Mouse (Mus musculus) G1E (cell line): ENCODE data around the gene Tpmt. TPM values are rescaled to one million over a fixed set of nuclear protein-coding genes. Genes with fewer than 3 reads are reported as not detected.
A peak's percentile ranks its signal among the peaks of the same experiment; 100 is the strongest.

Source experiments
- ATAC-seq: 2 replicates; pipeline ENCODE4 v1.8.0; 2016; ENCODE audit warnings: mild to moderate bottlenecking; ENCODE audit not compliant: insufficient number of reproducible peaks, poor library complexity, low FRiP score, severe bottlenecking; ENCODE audit errors: extremely low read depth
- DNase-seq: peaks from one replicate; pipeline ENCODE4 v3.0.0; 2012; ENCODE audit warnings: low spot score
- H3K27me3 ChIP-seq: 2 replicates; pipeline ENCODE4 v1.6.1; 2012; ENCODE audit warnings: mild to moderate bottlenecking, low read length, inconsistent platforms; ENCODE audit not compliant: insufficient read depth
- H3K36me3 ChIP-seq: replicated peaks from 2 replicates; pipeline ENCODE3; 2012; ENCODE audit warnings: mild to moderate bottlenecking, inconsistent platforms
- H3K4me1 ChIP-seq: 2 replicates; pipeline ENCODE4 v1.6.1; 2012; ENCODE audit warnings: low read depth, low read length, inconsistent platforms, mixed read lengths; ENCODE audit not compliant: insufficient read depth
- H3K4me3 ChIP-seq: 2 replicates; pipeline ENCODE4 v1.5.1; 2012; ENCODE audit warnings: low read depth, mild to moderate bottlenecking, inconsistent platforms, low read length, moderate library complexity, mixed read lengths
- H3K9me3 ChIP-seq: replicated peaks from 2 replicates; pipeline ENCODE4 v1.6.1; 2012; ENCODE audit warnings: inconsistent platforms
- CTCF ChIP-seq: IDR thresholded peaks from 2 replicates; pipeline ENCODE4 v1.5.1; 2012; ENCODE audit warnings: low read depth, low read length, inconsistent platforms, mixed read lengths
- GATA1 ChIP-seq: IDR thresholded peaks from 2 replicates; pipeline ENCODE4 v1.6.1; 2012; ENCODE audit warnings: borderline replicate concordance, low read length, inconsistent platforms, mixed read lengths
- GATA2 ChIP-seq: IDR thresholded peaks from 2 replicates; pipeline ENCODE4 v1.6.1; 2012; ENCODE audit warnings: low read depth, low read length, inconsistent platforms, borderline replicate concordance
- POLR2AphosphoS5 ChIP-seq: IDR thresholded peaks from 2 replicates; pipeline ENCODE4 v1.6.1; 2012; ENCODE audit warnings: low read depth, low read length, inconsistent platforms; ENCODE audit not compliant: insufficient replicate concordance
- TAL1 ChIP-seq: conservative IDR thresholded peaks from 2 replicates; pipeline ENCODE4 v1.6.1; 2012; ENCODE audit warnings: low read depth, low read length, inconsistent platforms, mixed read lengths
- polyA plus RNA-seq: library from polyadenylated mRNA; stranded (reverse); fragments of >175 nt; gene quantifications from 2 replicates; pipeline ENCODE4 v1.2.3, GENCODE M21; 2012
- total RNA-seq, 2 experiments: library from RNA; stranded (forward) in 1 of 2; stranded (reverse) in 1 of 2; fragments of 200-1000 nt in 1 of 2; fragments of >200 nt in 1 of 2; fragmentation: Nextera tagmentation in 1 of 2; gene quantifications; 2 replicates each; pipeline ENCODE4 v1.2.3; 2014 to 2017

Tpmt gene
- total RNA-seq (2014; fragmentation: Nextera tagmentation) = 10.1 and 15.1 TPM in 2 replicates
- 6.7 and 11.4 TPM in 2 replicates for total RNA-seq (2017)
- 0.16 and 0.18 TPM in 2 replicates for polyA plus RNA-seq

DNA sequence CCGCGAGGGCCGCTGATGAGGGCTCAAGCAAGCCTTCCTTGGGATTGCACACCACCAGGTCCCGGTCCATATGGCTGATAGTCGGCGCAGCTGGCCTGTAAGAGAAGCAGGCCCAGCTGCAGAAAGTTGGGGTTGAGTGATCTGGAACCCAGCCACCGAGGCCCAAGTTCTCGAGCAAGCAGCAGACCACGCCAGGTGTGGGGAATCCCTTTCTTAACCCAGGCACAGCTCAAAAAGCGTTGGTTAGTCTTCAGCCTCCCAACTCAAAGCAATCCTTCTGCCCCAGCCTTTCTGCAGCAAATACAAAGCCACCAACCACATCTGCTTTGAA, at the start of gene Tpmt:
TSS of gene Tpmt (minus strand) at position 121 of the 331 bp plus-strand sequence.
- TF ChIP-seq GATA2 = no peak
- no peak for TF ChIP-seq GATA1
- no peak for TF ChIP-seq CTCF
- no peak for TF ChIP-seq POLR2AphosphoS5
- TF ChIP-seq TAL1 = no peak
- peaks cover 18% of the 10 kb centered on the region for H3K36me3 ChIP-seq
- no peaks in the 10 kb centered on the region for H3K27me3 ChIP-seq
- H3K4me3 ChIP-seq = peak within 1 kb of the TSS; percentile 86
- no peak for DNase-seq
- H3K4me1 ChIP-seq = peaks cover 15% of the 10 kb centered on the region
- no peaks in the 10 kb centered on the region for H3K9me3 ChIP-seq
- ATAC-seq = no peak

DNA sequence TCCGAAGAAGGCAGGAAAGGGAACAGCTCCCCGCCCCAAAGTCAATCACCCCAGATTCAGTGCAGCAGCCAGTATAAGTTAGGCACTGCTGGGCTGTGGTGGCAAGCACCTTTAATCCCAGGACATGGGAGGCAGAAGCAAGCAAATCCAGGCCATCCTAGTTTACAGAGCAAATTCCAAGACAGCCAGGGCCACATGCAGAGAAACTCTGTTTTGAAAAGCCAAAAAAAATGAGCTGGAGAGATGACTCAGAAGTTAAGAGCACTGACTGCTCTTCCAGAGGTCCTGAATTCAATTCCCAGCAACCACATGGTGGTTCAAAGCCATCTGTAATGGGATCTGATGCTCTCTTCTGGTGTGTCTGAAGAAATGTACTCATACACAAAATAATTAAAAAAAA, 49.3 kb upstream of the Tpmt start:
- no peak for ATAC-seq
- DNase-seq = no peak
- Histone ChIP-seq H3K4me1 (peaks cover 31% of the 10 kb centered on the region; the same call in 1 of the 2 replicates), H3K9me3 (no peaks in the 10 kb centered on the region), H3K36me3 (peaks cover 91% of the 10 kb centered on the region), H3K4me3 (no peak overlapping the region), H3K27me3 (no peaks in the 10 kb centered on the region)
- no peak for TF ChIP-seq CTCF
- TF ChIP-seq GATA1 = no peak
- TF ChIP-seq POLR2AphosphoS5 = no peak
- no peak for TF ChIP-seq GATA2
- TF ChIP-seq TAL1 = no peak

DNA sequence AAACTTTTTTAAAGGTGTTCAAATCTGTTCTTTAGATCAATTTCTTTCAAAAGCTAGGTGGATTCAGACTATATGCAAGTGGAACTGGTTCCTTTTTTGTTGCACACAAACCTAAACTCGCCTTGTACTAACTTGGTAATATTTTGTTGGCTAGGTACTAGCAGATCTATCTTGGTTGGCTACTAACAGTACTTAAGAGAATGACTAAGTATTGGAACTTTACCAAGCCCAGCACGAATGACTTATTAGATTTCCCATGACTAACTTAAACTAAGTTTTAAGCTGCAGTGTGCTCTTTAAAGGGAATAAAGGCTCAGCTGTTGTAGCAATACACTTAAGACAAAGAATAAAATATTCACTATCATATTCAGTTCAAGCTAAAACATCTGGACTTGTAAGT, 44.7 kb upstream of the Tpmt start:
- no peak overlapping the region for H3K4me3 ChIP-seq
- DNase-seq = no peak
- H3K4me1 ChIP-seq = peaks cover 10% of the 10 kb centered on the region; the same call in 1 of the 2 replicates
- H3K36me3 ChIP-seq = peaks cover 86% of the 10 kb centered on the region
- no peak for TF ChIP-seq TAL1
- TF ChIP-seq POLR2AphosphoS5 = no peak
- TF ChIP-seq CTCF = no peak
- no peak for TF ChIP-seq GATA1
- no peaks in the 10 kb centered on the region for H3K27me3 ChIP-seq
- no peak for ATAC-seq
- H3K9me3 ChIP-seq = no peaks in the 10 kb centered on the region

DNA sequence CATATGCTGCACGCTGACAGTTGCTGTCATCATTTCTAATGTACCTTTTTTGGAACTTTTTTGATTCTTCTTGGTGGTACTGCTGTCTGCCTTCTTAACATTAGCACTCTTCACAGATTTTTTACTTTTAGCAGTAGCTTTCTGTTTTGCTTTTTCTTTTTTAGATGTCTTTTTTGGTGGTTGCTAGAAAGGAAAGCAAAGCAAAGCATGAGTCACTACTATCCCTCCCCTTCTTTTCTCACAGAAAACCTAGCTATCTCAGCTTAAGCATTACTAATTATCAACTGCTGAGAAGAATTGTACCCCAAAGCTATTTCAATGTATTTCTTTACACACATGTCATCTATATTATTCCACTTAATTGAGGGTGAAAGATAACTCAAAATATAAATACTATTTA, 43.9 kb upstream of the Tpmt start:
- peaks cover 80% of the 10 kb centered on the region for H3K36me3 ChIP-seq
- no peaks in the 10 kb centered on the region for H3K27me3 ChIP-seq
- no peak overlapping the region for H3K4me3 ChIP-seq
- ATAC-seq = no peak
- DNase-seq = no peak
- no peaks in the 10 kb centered on the region for H3K9me3 ChIP-seq
- no peak for TF ChIP-seq CTCF
- no peak for TF ChIP-seq GATA2
- TF ChIP-seq POLR2AphosphoS5 = no peak
- TF ChIP-seq TAL1 = no peak
- no peak for TF ChIP-seq GATA1
- H3K4me1 ChIP-seq = peaks cover 6% of the 10 kb centered on the region; the same call in 1 of the 2 replicates

DNA sequence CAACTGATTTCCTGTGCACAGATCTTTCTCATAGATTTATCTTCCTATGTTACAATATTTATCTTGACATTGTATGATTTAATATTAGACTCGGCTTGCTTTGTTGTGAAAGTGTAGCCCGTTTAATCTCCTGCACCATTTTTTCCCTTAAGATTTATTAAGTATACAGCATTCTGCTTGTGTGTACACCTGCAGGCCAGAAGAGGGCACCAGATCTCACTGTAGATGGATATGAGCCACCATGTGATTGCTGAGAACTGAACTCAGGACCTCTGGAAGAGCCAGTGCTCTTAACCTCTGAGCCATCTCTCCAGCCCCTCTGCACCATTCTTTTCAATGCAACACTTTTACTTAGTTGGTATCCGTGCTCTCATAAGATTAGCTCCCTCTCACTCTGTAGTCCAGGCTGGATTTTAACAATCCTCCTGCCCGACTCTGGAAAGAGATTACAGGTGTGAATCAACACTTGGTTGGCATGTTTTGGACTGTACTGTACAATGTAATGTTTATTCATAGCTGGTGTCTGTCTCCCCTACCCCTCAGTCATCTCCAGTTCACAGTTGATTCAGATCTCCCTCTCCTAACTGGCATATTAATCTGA, 36.5 kb upstream of the Tpmt start:
- no peaks in the 10 kb centered on the region for H3K27me3 ChIP-seq
- no peak for ATAC-seq
- TF ChIP-seq GATA2 (no peak), TAL1 (no peak), POLR2AphosphoS5 (no peak), GATA1 (no peak), CTCF (no peak)
- H3K9me3 ChIP-seq = no peaks in the 10 kb centered on the region
- peaks cover 74% of the 10 kb centered on the region for H3K36me3 ChIP-seq
- no peak overlapping the region for H3K4me3 ChIP-seq
- no peaks in the 10 kb centered on the region for H3K4me1 ChIP-seq
- DNase-seq = no peak

DNA sequence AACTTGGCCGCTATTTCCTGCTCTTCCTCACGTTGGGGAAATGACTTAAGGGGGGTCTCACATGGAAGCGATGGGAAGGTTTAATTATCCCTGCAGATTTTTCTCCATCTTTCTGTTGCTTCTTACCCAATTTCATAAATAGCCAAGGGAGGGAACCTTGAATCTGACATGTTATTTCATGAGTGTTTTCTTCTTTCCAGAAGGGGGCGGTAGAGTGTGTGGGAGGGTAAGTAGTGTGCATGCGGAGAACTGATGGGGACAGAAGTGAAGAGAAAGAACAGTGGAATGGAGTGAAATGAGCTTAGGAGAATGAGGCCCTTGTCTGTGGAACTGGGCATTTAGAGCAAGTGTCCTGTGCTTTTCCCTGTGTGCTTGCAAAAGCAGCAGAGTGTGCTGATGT, 34.3 kb upstream of the Tpmt start:
- TF ChIP-seq CTCF (0 out of 2 replicates have a peak, but pooled peaks have one; percentile 12), TAL1 (no peak), GATA1 (no peak)
- no peak; the same call in 1 of the 2 replicates for ATAC-seq
- Histone ChIP-seq H3K27me3 (no peaks in the 10 kb centered on the region), H3K9me3 (no peaks in the 10 kb centered on the region), H3K4me3 (no peak overlapping the region), H3K36me3 (peaks cover 80% of the 10 kb centered on the region), H3K4me1 (no peaks in the 10 kb centered on the region)
- no peak for DNase-seq
